Mouse (Mus musculus) CH12.LX (cell line): ENCODE results near the gene Armc8. TPM values are rescaled to one million over a fixed set of nuclear protein-coding genes. Genes with fewer than 3 reads are reported as not detected.
A peak's percentile ranks its signal among the peaks of the same experiment; 100 is the strongest.

Experiments
- DNase-seq: peaks from one replicate; pipeline ENCODE4 v3.0.0-alpha.2; 2013; ENCODE audit errors: extremely low read depth
- H3K27ac ChIP-seq: 2 replicates; pipeline ENCODE4 v1.5.1; 2012; ENCODE audit warnings: low read depth, mild to moderate bottlenecking, control low read depth, moderate library complexity; ENCODE audit not compliant: insufficient read depth
- H3K27me3 ChIP-seq: replicated peaks from 2 replicates; pipeline ENCODE3; 2012; ENCODE audit warnings: inconsistent platforms
- H3K36me3 ChIP-seq, 2 experiments: replicated peaks in 1 of 2; 2 replicates each; pipeline versions ENCODE3 to v1.6.1; 2012; ENCODE audit warnings: inconsistent platforms in 1 of 2, low read length in 1 of 2, mild to moderate bottlenecking in 1 of 2, mixed read lengths in 1 of 2, moderate library complexity in 1 of 2; ENCODE audit not compliant: control insufficient read depth in 1 of 2, insufficient read depth in 1 of 2
- H3K4me1 ChIP-seq, 2 experiments: 2 replicates each; pipeline ENCODE4 v1.6.1; 2012; ENCODE audit warnings: inconsistent platforms in 1 of 2, moderate library complexity in 1 of 2; ENCODE audit not compliant: insufficient read depth in 2 of 2, control insufficient read depth in 1 of 2
- H3K4me2 ChIP-seq: 2 replicates; pipeline ENCODE4 v1.6.1; 2012; ENCODE audit warnings: low read depth, mild to moderate bottlenecking, control low read depth; ENCODE audit not compliant: poor library complexity, insufficient read depth, severe bottlenecking
- H3K4me3 ChIP-seq, 3 experiments: fragments of 150-350 bp in 1 of 3; sonication (generic) in 1 of 3; replicated peaks in 1 of 3; 2 replicates each; pipeline versions ENCODE3 to v1.5.1; 2011 to 2012; ENCODE audit warnings: low read depth in 2 of 3, low read length in 2 of 3, mild to moderate bottlenecking in 2 of 3, moderate library complexity in 2 of 3, control low read depth in 1 of 3, improper control_type of control experiment in 1 of 3, inconsistent platforms in 1 of 3, mixed read lengths in 1 of 3; ENCODE audit not compliant: poor library complexity in 1 of 3
- H3K79me2 ChIP-seq: replicated peaks from 2 replicates; pipeline ENCODE4 v1.6.1; 2012; ENCODE audit warnings: mild to moderate bottlenecking, moderate library complexity; ENCODE audit not compliant: control insufficient read depth, poor library complexity, insufficient read depth, severe bottlenecking; ENCODE audit errors: extremely low read depth
- H3K9ac ChIP-seq: 2 replicates; pipeline ENCODE4 v1.6.1; 2012; ENCODE audit warnings: low read depth, mild to moderate bottlenecking, control low read depth, moderate library complexity; ENCODE audit not compliant: insufficient read depth
- H3K9me3 ChIP-seq: replicated peaks from 2 replicates; pipeline ENCODE3; 2012; ENCODE audit warnings: low read length, inconsistent platforms, mixed read lengths
- CHD2 ChIP-seq: IDR thresholded peaks from 2 replicates; pipeline ENCODE4 v1.6.1; 2011; ENCODE audit warnings: low read length, improper control_type of control experiment
- CTCF ChIP-seq, 2 experiments: IDR thresholded peaks in 1 of 2; conservative IDR thresholded peaks in 1 of 2; 2 replicates each; pipeline ENCODE4 v1.5.1; 2011 to 2012; ENCODE audit warnings: low read depth in 2 of 2, low read length in 2 of 2, improper control_type of control experiment in 1 of 2, inconsistent platforms in 1 of 2, mild to moderate bottlenecking in 1 of 2, moderate library complexity in 1 of 2
- ETS1 ChIP-seq: conservative IDR thresholded peaks from 2 replicates; pipeline ENCODE4 v1.6.1; 2012; ENCODE audit warnings: low read depth, mild to moderate bottlenecking, inconsistent platforms, low read length, improper control_type of control experiment, moderate library complexity
- GABPA ChIP-seq: IDR thresholded peaks from 2 replicates; pipeline ENCODE4 v1.6.1; 2012; ENCODE audit warnings: low read depth, low read length, improper control_type of control experiment, inconsistent platforms; ENCODE audit not compliant: insufficient replicate concordance
- IRF4 ChIP-seq: IDR thresholded peaks from 2 replicates; pipeline ENCODE4 v1.6.1; 2014; ENCODE audit warnings: low read depth, mild to moderate bottlenecking, inconsistent platforms, low read length, improper control_type of control experiment
- MAZ ChIP-seq: IDR thresholded peaks from 2 replicates; pipeline ENCODE4 v1.6.1; 2012; ENCODE audit warnings: low read depth, mild to moderate bottlenecking, inconsistent platforms, low read length, improper control_type of control experiment, moderate library complexity
- MYC ChIP-seq: IDR thresholded peaks from 2 replicates; pipeline ENCODE4 v1.6.1; 2011; ENCODE audit warnings: low read depth, mild to moderate bottlenecking, improper control_type of control experiment, low read length
- NELFE ChIP-seq: IDR thresholded peaks from 2 replicates; pipeline ENCODE4 v1.6.1; 2011; ENCODE audit warnings: low read depth, low read length, improper control_type of control experiment
- POLR2A ChIP-seq: IDR thresholded peaks from 2 replicates; pipeline ENCODE4 v1.6.1; 2011; ENCODE audit warnings: low read depth, mild to moderate bottlenecking, improper control_type of control experiment, low read length
- POLR2AphosphoS2 ChIP-seq: IDR thresholded peaks from 2 replicates; pipeline ENCODE4 v1.6.1; 2011; ENCODE audit warnings: low read depth, low read length, improper control_type of control experiment
- RCOR1 ChIP-seq: conservative IDR thresholded peaks from 2 replicates; pipeline ENCODE4 v1.6.1; 2012; ENCODE audit warnings: low read depth, mild to moderate bottlenecking, inconsistent platforms, low read length, improper control_type of control experiment
- TBP ChIP-seq: conservative IDR thresholded peaks from 2 replicates; pipeline ENCODE4 v1.6.1; 2011; ENCODE audit warnings: low read depth, low read length, improper control_type of control experiment
- TCF12 ChIP-seq: IDR thresholded peaks from 2 replicates; pipeline ENCODE4 v1.6.1; 2014; ENCODE audit warnings: low read depth, mild to moderate bottlenecking, inconsistent platforms, low read length, improper control_type of control experiment
- USF2 ChIP-seq: conservative IDR thresholded peaks from 2 replicates; pipeline ENCODE4 v1.6.1; 2011; ENCODE audit warnings: low read depth, low read length, improper control_type of control experiment
- ZMIZ1 ChIP-seq: IDR thresholded peaks from 2 replicates; pipeline ENCODE4 v1.6.1; 2012; ENCODE audit warnings: low read depth, mild to moderate bottlenecking, inconsistent platforms, low read length, improper control_type of control experiment
- ZNF384 ChIP-seq: IDR thresholded peaks from 2 replicates; pipeline ENCODE4 v1.6.1; 2012; ENCODE audit warnings: low read depth, low read length, improper control_type of control experiment, inconsistent platforms
- dilution Hi-C: fragments of 300-500 bp; cut with MboI; formaldehyde crosslinking; loops from 2 replicates; pipeline ENCODE4 v1.14.3; 2020; ENCODE audit warnings: low sequenced_read_pairs; ENCODE audit not compliant: extremely low pct_unique_long_range_greater_than_20kb, extremely low pct_ligation_motif_present
- in situ Hi-C: fragments of 300-500 bp; cut with MboI; formaldehyde crosslinking; loops from 3 replicates; pipeline ENCODE4 v1.14.3; 2019; ENCODE audit warnings: low sequenced_read_pairs, low pct_ligation_motif_present, low pct_unique_long_range_greater_than_20kb, mixed read lengths
- polyA plus RNA-seq: library from polyadenylated mRNA; unstranded; fragments of >175 nt; gene quantifications from 2 replicates; pipeline ENCODE4 v1.2.1, GENCODE M21; 2012; ENCODE audit warnings: low read depth; ENCODE audit not compliant: insufficient read length
- total RNA-seq, 2 experiments: library from RNA; depleted of rRNA; stranded (reverse); fragments of 300-350 nt in 1 of 2; fragments of >200 nt in 1 of 2; gene quantifications; 2 replicates each; pipeline ENCODE4 v1.2.3; 2012 to 2014

The Armc8 gene
- total and polyA plus RNA-seq, 3 experiments, result 9.3 to 16.9 (median 15.3) TPM

GRCm38 (mm10) chr9:99435619-99436181, 133.0 kb downstream of the Armc8 start:
- H3K27ac ChIP-seq, result no peak overlapping the region
- H3K9me3 ChIP-seq, result no peaks in the 10 kb centered on the region
- in situ Hi-C loops, result no loop called here
- H3K36me3 ChIP-seq, result no peaks in the 10 kb centered on the region
- H3K4me2 ChIP-seq, result peak overlapping the region; percentile 59; the same call in 1 of the 2 replicates
- peaks cover 36% of the 10 kb centered on the region for H3K27me3 ChIP-seq
- no peak overlapping the region for H3K9ac ChIP-seq
- H3K4me1 ChIP-seq, result 0 out of 4 replicates have a peak, but pooled peaks cover 0 to 3% of the 10 kb centered on the region in 2 experiments
- H3K4me3 ChIP-seq, result no peak overlapping the region
- no peak for TF ChIP-seq ZNF384
- no peak for TF ChIP-seq POLR2AphosphoS2
- no peak for TF ChIP-seq POLR2A
- no peak for TF ChIP-seq TBP
- no peak for TF ChIP-seq RCOR1
- TF ChIP-seq MYC, result no peak
- no peak for TF ChIP-seq ZMIZ1
- TF ChIP-seq USF2, result no peak
- no peak for DNase-seq
- dilution Hi-C loops, result no loop called here
- no peaks in the 10 kb centered on the region for H3K79me2 ChIP-seq

GRCm38 (mm10) chr9:99434892-99435618, 133.6 kb downstream of the Armc8 start:
- in situ Hi-C loops, result no loop called here
- H3K36me3 ChIP-seq, result no peaks in the 10 kb centered on the region
- DNase-seq, result no peak
- no peak for TF ChIP-seq MAZ
- TF ChIP-seq NELFE, result no peak
- no peak for TF ChIP-seq TCF12
- TF ChIP-seq ETS1, result no peak
- no peak for TF ChIP-seq GABPA
- TF ChIP-seq IRF4, result no peak
- TF ChIP-seq POLR2AphosphoS2, result no peak
- no peak for TF ChIP-seq ZNF384
- TF ChIP-seq ZMIZ1, result no peak
- TF ChIP-seq CHD2, result no peak
- TF ChIP-seq CTCF (conservative IDR thresholded peaks at IDR 0.05 in 1 of 2, IDR thresholded peaks at IDR 0.05 in 1 of 2; ENCODE audit: low read depth in 2 of 2, low read length in 2 of 2), result no peak
- dilution Hi-C loops, result no loop called here
- no peak overlapping the region for H3K27ac ChIP-seq
- H3K9me3 ChIP-seq, result no peaks in the 10 kb centered on the region
- H3K4me2 ChIP-seq, result no peak overlapping the region
- no peak overlapping the region for H3K4me3 ChIP-seq
- H3K27me3 ChIP-seq, result peaks cover 36% of the 10 kb centered on the region
- no peak overlapping the region for H3K9ac ChIP-seq
- no peaks in the 10 kb centered on the region for H3K79me2 ChIP-seq
- H3K4me1 ChIP-seq, result 0 out of 4 replicates have a peak, but pooled peaks cover 0 to 3% of the 10 kb centered on the region in 2 experiments
